ENCODE assay signal across 10 mouse cellular contexts in the genomic region with DNA sequence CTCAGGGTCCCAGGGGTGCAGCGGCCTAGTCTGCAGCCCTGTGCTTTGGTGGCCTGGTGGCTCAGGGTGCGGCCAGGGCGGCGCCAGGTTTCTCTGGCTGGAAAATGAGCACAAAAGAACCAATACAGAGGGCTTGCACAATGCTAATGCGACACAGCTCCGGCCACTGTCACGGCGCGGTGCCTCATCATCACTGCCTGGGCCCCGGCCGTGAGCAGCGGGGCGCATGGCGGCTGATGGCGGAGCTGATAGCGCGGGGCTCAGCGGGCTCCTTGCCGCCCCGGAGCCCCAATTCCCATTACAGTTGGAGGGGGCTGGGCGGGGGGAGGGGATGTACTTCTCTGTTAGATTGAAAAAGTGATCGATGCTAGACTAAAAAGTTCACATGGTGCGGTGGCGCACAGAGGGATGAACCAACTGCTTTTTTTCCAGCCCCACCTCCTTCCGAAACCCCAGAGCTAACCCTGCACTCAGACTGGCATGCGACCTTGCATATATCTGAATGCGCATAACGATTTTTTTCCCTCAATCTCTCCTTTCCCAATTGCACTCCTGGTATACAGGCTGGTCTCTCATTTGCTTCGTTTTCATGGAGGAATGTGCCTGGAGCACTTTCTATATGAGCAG. TPM values are rescaled to one million over a fixed set of nuclear protein-coding genes. Genes with fewer than 3 reads are reported as not detected.
A peak's percentile ranks its signal among the peaks of the same experiment; 100 is the strongest.
DNase-seq lines count a peak whose midpoint lies in the region; ATAC-seq and TF ChIP-seq lines count a peak whose summit lies in the region.
"Had no signal": no experiment of that assay in that cellular context is flagged by ENCODE, and none has a peak within 500 bp of the region (broad histone marks: within the 10 kb centered on the region; RNA-seq: fewer than 3 reads in every experiment).

No protein-coding gene starts in this region.

- H3K9me3 ChIP-seq in heart, embryonic 15.5 days (replicated peaks): no peaks in the 10 kb centered on the region
- peaks cover 7% of the 10 kb centered on the region for H3K9me3 ChIP-seq in embryonic facial prominence, embryonic 14.5 days (ENCODE audit: control insufficient read depth, low read length)
- H3K9me3 ChIP-seq in limb, embryonic 10.5 days (replicated peaks): no peaks in the 10 kb centered on the region
- H3K9me3 ChIP-seq in neural tube, embryonic 11.5 days (ENCODE audit: control insufficient read depth, low read length): no peaks in the 10 kb centered on the region

- H3K36me3 ChIP-seq in heart, embryonic 15.5 days: no peaks in the 10 kb centered on the region
- no peaks in the 10 kb centered on the region for H3K36me3 ChIP-seq in heart, adult 2 months (ENCODE audit: control insufficient read depth, insufficient read depth, low read length)
- H3K36me3 ChIP-seq in embryonic facial prominence, embryonic 14.5 days (ENCODE audit: control insufficient read depth, insufficient read depth, low read length): no peaks in the 10 kb centered on the region
- no peaks in the 10 kb centered on the region for H3K36me3 ChIP-seq in limb, embryonic 10.5 days
- no peaks in the 10 kb centered on the region for H3K36me3 ChIP-seq in neural tube, embryonic 11.5 days (ENCODE audit: control insufficient read depth, insufficient read depth, low read length)

- H3K4me2 ChIP-seq in heart, embryonic 15.5 days: peak overlapping the region; percentile 62
- peak overlapping the region; percentile 71 for H3K4me2 ChIP-seq in embryonic facial prominence, embryonic 14.5 days (ENCODE audit: low read depth, low read length)
- peak overlapping the region; percentile 61 for H3K4me2 ChIP-seq in neural tube, embryonic 11.5 days (ENCODE audit: low read depth)

- WGBS in heart, embryonic 15.5 days: 16% methylated on average over 29 of the region's 29 CpGs
- WGBS in heart, adult 2 months: 16% methylated on average over 29 of the region's 29 CpGs
- WGBS in embryonic facial prominence, embryonic 14.5 days: 5% methylated on average over 26 of the region's 29 CpGs
- WGBS in limb, embryonic 10.5 days: 11% methylated on average over 29 of the region's 29 CpGs
- 8% methylated on average over 29 of the region's 29 CpGs for WGBS in neural tube, embryonic 11.5 days

- DNase-seq in heart, adult 2 months: no peak
- no peak for DNase-seq in embryonic facial prominence, embryonic 14.5 days (ENCODE audit: low spot score)
- peak; percentile 44 for DNase-seq in limb, embryonic 10.5 days (ENCODE audit: low spot score)
- DNase-seq in neural tube, embryonic 11.5 days (ENCODE audit: low spot score): peak; percentile 46
- DNase-seq in right cerebral cortex, adult 2 months (ENCODE audit: low spot score in 2 of 2): no peak
- DNase-seq in adrenal gland, adult 2 months: no peak
- no peak for DNase-seq in ovary, adult 18-20 months (ENCODE audit: low spot score)
- DNase-seq: lung, adult 18-20 months had no signal

- H3K27ac ChIP-seq in heart, embryonic 15.5 days: no peak overlapping the region
- no peak overlapping the region for H3K27ac ChIP-seq in heart, adult 2 months
- H3K27ac ChIP-seq in embryonic facial prominence, embryonic 14.5 days (replicated peaks; ENCODE audit: low read depth, low read length): no peak overlapping the region
- peak overlapping the region; percentile 77 for H3K27ac ChIP-seq in limb, embryonic 10.5 days
- no peak overlapping the region for H3K27ac ChIP-seq in neural tube, embryonic 11.5 days (ENCODE audit: low read depth, low read length)

- peak overlapping the region; percentile 35 for H3K4me3 ChIP-seq in heart, embryonic 15.5 days
- H3K4me3 ChIP-seq in heart, adult 2 months: no peak overlapping the region
- H3K4me3 ChIP-seq in embryonic facial prominence, embryonic 14.5 days (ENCODE audit: low read depth, low read length): peak overlapping the region; percentile 38
- H3K4me3 ChIP-seq in limb, embryonic 10.5 days: peak overlapping the region; percentile 48
- peak overlapping the region; percentile 15 for H3K4me3 ChIP-seq in neural tube, embryonic 11.5 days (ENCODE audit: low read depth, low read length)

- peaks cover 17% of the 10 kb centered on the region for H3K27me3 ChIP-seq in heart, embryonic 15.5 days
- H3K27me3 ChIP-seq in heart, adult 2 months (ENCODE audit: control insufficient read depth, insufficient read depth, low read length): no peaks in the 10 kb centered on the region
- peaks cover 8% of the 10 kb centered on the region; the same call in 1 of the 2 replicates for H3K27me3 ChIP-seq in embryonic facial prominence, embryonic 14.5 days (replicated peaks; ENCODE audit: control insufficient read depth, insufficient read depth, low read length)
- H3K27me3 ChIP-seq in limb, embryonic 10.5 days (ENCODE audit: low read depth, poor library complexity, severe bottlenecking): peaks cover 36% of the 10 kb centered on the region
- H3K27me3 ChIP-seq in neural tube, embryonic 11.5 days (ENCODE audit: control insufficient read depth, insufficient read depth, low read length): peaks cover 4% of the 10 kb centered on the region; the same call in 1 of the 2 replicates

- H3K79me2 ChIP-seq in heart, adult 2 months (replicated peaks; ENCODE audit: control insufficient read depth, insufficient read depth, low read length): no peaks in the 10 kb centered on the region

- intact Hi-C loops in heart, adult 2 months (cut with DNase I): no loop called here

- TF ChIP-seq POLR2A in heart, adult 2 months (IDR thresholded peaks at IDR 0.05; ENCODE audit: insufficient read depth, low read depth, low read length): no peak

- H3K9ac ChIP-seq in heart, embryonic 15.5 days: no peak overlapping the region
- no peak overlapping the region for H3K9ac ChIP-seq in heart, adult 2 months (ENCODE audit: low read depth, low read length)
- peak overlapping the region; percentile 57 for H3K9ac ChIP-seq in embryonic facial prominence, embryonic 14.5 days (ENCODE audit: low read depth, low read length)
- H3K9ac ChIP-seq in neural tube, embryonic 11.5 days (ENCODE audit: low read length): peak overlapping the region; percentile 50

- no peak for TF ChIP-seq CTCF in heart, adult 2 months (IDR thresholded peaks at IDR 0.05)

- no peak; the same call in 1 of the 2 replicates for ATAC-seq in heart, embryonic 15.5 days (replicated peaks; ENCODE audit: insufficient number of reproducible peaks, insufficient read depth, low FRiP score, low read depth)
- no peak for ATAC-seq in embryonic facial prominence, embryonic 14.5 days (ENCODE audit: low read depth)
- peak; percentile 48 for ATAC-seq in neural tube, embryonic 11.5 days (ENCODE audit: insufficient read depth, low FRiP score, low TSS enrichment)

- H3K4me1 ChIP-seq in heart, embryonic 15.5 days (replicated peaks): peaks cover 6% of the 10 kb centered on the region
- H3K4me1 ChIP-seq in heart, adult 2 months (ENCODE audit: control insufficient read depth, insufficient read depth, low read length): no peaks in the 10 kb centered on the region
- H3K4me1 ChIP-seq in embryonic facial prominence, embryonic 14.5 days (ENCODE audit: control insufficient read depth, insufficient read depth, low read length): peaks cover 6% of the 10 kb centered on the region; the same call in 1 of the 2 replicates
- H3K4me1 ChIP-seq in limb, embryonic 10.5 days: peaks cover 15% of the 10 kb centered on the region
- H3K4me1 ChIP-seq in neural tube, embryonic 11.5 days (ENCODE audit: control insufficient read depth, insufficient read depth, low read length): peaks cover 3% of the 10 kb centered on the region; the same call in 1 of the 2 replicates

- no peak for TF ChIP-seq EP300 in heart, adult 2 months (IDR thresholded peaks at IDR 0.05; ENCODE audit: insufficient read depth, low read depth, low read length)

RNA-seq across cellular contexts. Expression of a gene that starts 54.7 kb away (rescaled TPM):
- not detected in 2 replicates for polyA plus RNA-seq in heart, embryonic 15.5 days (2015; fragmentation: Nextera tagmentation; extraction: Ambion mirVana)
- total RNA-seq in heart, adult 2 months (2021): not detected
- not detected in 2 replicates for polyA plus RNA-seq in heart, adult 2 months (2012; rRNA removed)
- not detected in 2 replicates for polyA plus RNA-seq in embryonic facial prominence, embryonic 14.5 days (2014; fragmentation: Nextera tagmentation; extraction: Ambion mirVana)
- not detected in 2 replicates for polyA plus RNA-seq in limb, embryonic 10.5 days (2016; fragmentation: Nextera tagmentation; extraction: Ambion mirVana)
- polyA plus RNA-seq in neural tube, embryonic 11.5 days (2014; fragmentation: Nextera tagmentation; extraction: Ambion mirVana): not detected in 2 replicates
- not detected for total RNA-seq in adrenal gland, adult 2 months (2021)
- polyA plus RNA-seq in adrenal gland, adult 2 months (2012; rRNA removed): 0.54 and 0.82 TPM in 2 replicates
- polyA plus RNA-seq: gonadal fat pad, adult 2 months had no signal

RNA-seq across cellular contexts. Expression of a gene that starts 55.3 kb away (rescaled TPM):
- polyA plus RNA-seq in heart, embryonic 15.5 days (2015; fragmentation: Nextera tagmentation; extraction: Ambion mirVana): 34.0 and 42.1 TPM in 2 replicates
- total RNA-seq in heart, adult 2 months (2021): 10 to 100 TPM; 39.4 to 40.6 TPM
- polyA plus RNA-seq in heart, adult 2 months (2012; rRNA removed): 29.6 and 45.4 TPM in 2 replicates
- 54.7 and 56.6 TPM in 2 replicates for polyA plus RNA-seq in embryonic facial prominence, embryonic 14.5 days (2014; fragmentation: Nextera tagmentation; extraction: Ambion mirVana)
- 33.2 and 38.9 TPM in 2 replicates for polyA plus RNA-seq in limb, embryonic 10.5 days (2016; fragmentation: Nextera tagmentation; extraction: Ambion mirVana)
- 52.2 and 53.9 TPM in 2 replicates for polyA plus RNA-seq in neural tube, embryonic 11.5 days (2014; fragmentation: Nextera tagmentation; extraction: Ambion mirVana)
- 10 to 100 TPM; 84.3 to 91.4 TPM for total RNA-seq in adrenal gland, adult 2 months (2021)
- 39.6 and 42.8 TPM in 2 replicates for polyA plus RNA-seq in adrenal gland, adult 2 months (2012; rRNA removed)

Comparison
In these comparisons a context has a peak if more than half of its experiments do, and no peak if none do; other contexts are left out.
1. H3K9ac ChIP-seq: peak in embryonic facial prominence, embryonic 14.5 days (single experiment) and neural tube, embryonic 11.5 days (single experiment); none in heart, embryonic 15.5 days (single experiment) and heart, adult 2 months (single experiment).
2. DNase-seq: peak in limb, embryonic 10.5 days (single experiment) and neural tube, embryonic 11.5 days (single experiment); none in heart, adult 2 months (0 of 2), embryonic facial prominence, embryonic 14.5 days (single experiment), right cerebral cortex, adult 2 months (0 of 2), adrenal gland, adult 2 months (single experiment) and ovary, adult 18-20 months (single experiment).
3. Peak in every context shown above with its lines, with median percentiles within 50 percentile points of each other: H3K4me2 ChIP-seq.